Mouse (Mus musculus) intestine, embryonic 16.5 days (tissue): ENCODE measurements around the gene AI464131. TPM values are rescaled to one million over a fixed set of nuclear protein-coding genes. Genes with fewer than 3 reads are reported as not detected.
A peak's percentile ranks its signal among the peaks of the same experiment; 100 is the strongest.

ENCODE experiments used
- ATAC-seq: fragments of 200-750 bp; cut with Nextera tagmentation; 2 replicates; pipeline ENCODE4 v1.8.0; 2017; ENCODE audit warnings: moderate TSS enrichment, moderate library complexity
- H3K27ac ChIP-seq: fragments of 300-500 bp; sonication (generic); 2 replicates; pipeline ENCODE4 v1.5.1; 2014; ENCODE audit warnings: mild to moderate bottlenecking, low read length
- H3K27me3 ChIP-seq: fragments of 300-500 bp; sonication (generic); replicated peaks from 2 replicates; pipeline ENCODE4 v1.6.1; 2014; ENCODE audit warnings: low read length, control low read depth, mixed read lengths; ENCODE audit not compliant: control insufficient read depth, insufficient read depth
- H3K36me3 ChIP-seq: fragments of 300-500 bp; sonication (generic); 2 replicates; pipeline ENCODE4 v1.6.1; 2014; ENCODE audit warnings: low read length, control low read depth; ENCODE audit not compliant: control insufficient read depth, insufficient read depth
- H3K4me1 ChIP-seq: fragments of 300-500 bp; sonication (generic); 2 replicates; pipeline ENCODE4 v1.6.1; 2014; ENCODE audit warnings: low read length, control low read depth, mixed read lengths; ENCODE audit not compliant: control insufficient read depth, insufficient read depth
- H3K4me2 ChIP-seq: fragments of 300-500 bp; sonication (generic); 2 replicates; pipeline ENCODE4 v1.6.1; 2014; ENCODE audit warnings: low read depth, low read length, control low read depth
- H3K4me3 ChIP-seq: fragments of 300-500 bp; sonication (generic); 2 replicates; pipeline ENCODE4 v1.5.1; 2014; ENCODE audit warnings: mild to moderate bottlenecking, low read length
- H3K9ac ChIP-seq: fragments of 300-500 bp; sonication (generic); 2 replicates; pipeline ENCODE4 v1.6.1; 2014; ENCODE audit warnings: low read depth, low read length
- H3K9me3 ChIP-seq: fragments of 300-500 bp; sonication (generic); 2 replicates; pipeline ENCODE4 v1.6.1; 2016; ENCODE audit warnings: low read length, control low read depth; ENCODE audit not compliant: control insufficient read depth
- WGBS: fragments of 180-500 bp; shearing (Covaris S2); extraction: QIAGEN DNeasy Blood & Tissue Kit; methylation state at CpG from one replicate; pipeline ENCODE4 v1.1.7; 2014; 5-methylcytosine and 5-hydroxymethylcytosine counted together
- polyA plus RNA-seq: library from polyadenylated mRNA; unstranded; fragments of >200 nt; fragmentation: Nextera tagmentation; extraction: Ambion mirVana; gene quantifications from 2 replicates; pipeline ENCODE4 v1.2.1, GENCODE M21; 2015

The AI464131 gene
- polyA plus RNA-seq, 1 experiment from 2014 or later = 12.7 TPM

DNA sequence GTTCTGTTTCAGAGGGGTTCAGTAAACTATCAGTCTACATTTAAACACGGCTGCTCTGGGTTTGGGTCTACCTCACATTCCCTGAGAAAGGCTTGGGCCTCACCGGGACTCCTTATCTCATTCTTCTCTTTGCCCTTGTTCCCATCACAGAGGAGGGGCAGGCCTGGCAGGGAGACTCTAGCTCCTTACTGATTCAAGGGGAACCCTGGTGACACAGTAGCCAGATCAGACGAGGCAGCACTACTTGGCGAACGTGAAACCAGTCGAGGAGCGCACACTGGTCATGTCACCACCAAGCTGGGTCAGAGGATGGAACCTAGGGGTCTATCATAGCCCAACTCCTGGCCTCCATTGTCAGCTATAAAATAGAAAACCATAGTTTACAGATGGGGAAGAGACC, 5.1 kb upstream of the AI464131 start:
- Histone ChIP-seq H3K9ac (no peak overlapping the region), H3K9me3 (no peaks in the 10 kb centered on the region), H3K4me3 (no peak overlapping the region), H3K4me2 (no peak overlapping the region), H3K36me3 (no peaks in the 10 kb centered on the region), H3K27ac (no peak overlapping the region), H3K4me1 (peaks cover 11% of the 10 kb centered on the region), H3K27me3 (no peaks in the 10 kb centered on the region)
- 55% methylated on average over 7 of the region's 7 CpGs for WGBS
- no peak for ATAC-seq

DNA sequence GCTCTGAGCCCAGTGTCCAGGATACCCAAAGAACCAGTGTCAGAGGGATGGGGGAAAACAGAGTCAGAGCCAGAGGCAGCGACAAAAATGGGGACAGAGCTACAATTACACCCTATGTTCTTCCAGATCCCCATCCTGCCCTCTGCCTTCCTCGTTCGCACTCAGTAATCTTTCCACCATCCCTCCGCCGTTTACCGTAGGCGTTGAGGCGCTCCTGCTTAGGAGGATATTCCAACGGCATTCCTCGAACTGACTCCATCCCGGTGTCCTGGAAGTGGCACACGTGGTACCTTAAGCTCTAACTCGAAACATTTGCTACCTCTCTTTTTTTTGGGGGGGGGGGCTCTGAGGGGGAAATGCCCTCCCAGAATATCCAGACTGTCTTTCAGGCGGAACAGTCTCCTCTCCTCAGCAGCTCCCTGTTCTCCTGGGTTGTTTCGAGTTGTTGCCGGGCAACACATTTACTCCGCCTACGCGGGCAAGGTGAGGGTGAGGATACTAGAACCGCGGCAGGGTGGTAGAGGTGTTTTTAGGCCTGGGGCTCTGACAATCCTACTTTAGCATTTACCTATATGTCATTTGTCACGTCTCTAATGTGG, 4.5 kb upstream of the AI464131 start:
- H3K4me2 ChIP-seq = peak overlapping the region; percentile 97
- peaks cover 11% of the 10 kb centered on the region for H3K4me1 ChIP-seq
- no peak; the same call in 1 of the 2 replicates for ATAC-seq
- H3K36me3 ChIP-seq = no peaks in the 10 kb centered on the region
- no peaks in the 10 kb centered on the region for H3K27me3 ChIP-seq
- H3K9ac ChIP-seq = peak overlapping the region; percentile 74
- no peaks in the 10 kb centered on the region for H3K9me3 ChIP-seq
- no peak overlapping the region for H3K27ac ChIP-seq
- WGBS = 4% methylated on average over 22 of the region's 22 CpGs
- H3K4me3 ChIP-seq = peak overlapping the region; percentile 60

DNA sequence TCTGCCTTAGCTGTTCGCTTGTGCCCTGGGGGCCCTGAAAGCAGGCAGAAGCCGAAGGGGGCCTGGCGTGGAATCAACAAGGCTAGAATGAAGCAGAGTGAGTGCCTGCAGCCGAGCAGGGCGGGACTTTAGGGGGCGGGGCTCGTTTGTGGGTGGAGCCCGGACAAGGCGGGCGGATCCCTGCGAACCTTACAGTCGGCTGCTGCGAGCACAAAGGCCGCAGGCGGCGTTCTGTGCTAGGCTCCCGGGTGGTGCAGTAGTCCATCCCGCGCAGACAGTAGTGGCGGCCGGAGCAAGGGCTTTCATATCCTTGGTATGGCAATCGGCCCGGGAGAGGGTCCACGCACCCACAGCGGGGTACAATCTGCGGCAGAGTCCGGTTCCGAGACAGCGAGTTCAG, 4.0 kb upstream of the AI464131 start:
- no peaks in the 10 kb centered on the region for H3K36me3 ChIP-seq
- under 1% methylated on average over 29 of the region's 29 CpGs for WGBS

DNA sequence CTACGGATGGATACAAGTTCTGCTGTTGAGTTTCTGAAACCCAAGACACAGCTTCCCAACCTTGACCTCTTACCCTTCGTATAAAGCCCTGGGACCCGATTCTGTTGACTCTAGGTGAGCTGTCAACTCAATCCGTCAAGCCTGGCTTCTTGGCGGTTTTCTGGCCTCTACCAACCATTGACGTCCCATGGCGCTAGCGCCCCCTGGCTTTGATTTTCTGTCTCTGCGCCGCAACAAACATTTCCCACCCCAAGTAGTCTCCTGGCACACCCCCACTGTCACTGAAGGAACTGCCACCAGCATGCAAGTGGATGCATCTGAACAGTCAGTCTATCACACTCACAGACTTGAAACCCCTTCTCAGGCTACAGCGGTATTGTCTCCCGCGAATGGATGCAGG, 3.3 kb upstream of the AI464131 start:
- Histone ChIP-seq H3K9me3 (no peaks in the 10 kb centered on the region), H3K27ac (no peak overlapping the region), H3K4me1 (peaks cover 19% of the 10 kb centered on the region), H3K9ac (peak overlapping the region; percentile 74), H3K27me3 (0 out of 2 replicates have a peak, but pooled peaks cover 3% of the 10 kb centered on the region), H3K36me3 (no peaks in the 10 kb centered on the region), H3K4me3 (no peak overlapping the region), H3K4me2 (peak overlapping the region; percentile 97; the same call in 1 of the 2 replicates)
- no peak for ATAC-seq
- WGBS = 14% methylated on average over 13 of the region's 13 CpGs

More for the DNA sequence above, 4.0 kb upstream of the AI464131 start:
- peak; percentile 66 for ATAC-seq
- Histone ChIP-seq H3K4me2 (peak overlapping the region; percentile 97), H3K4me3 (peak overlapping the region; percentile 60), H3K4me1 (peaks cover 16% of the 10 kb centered on the region), H3K27ac (no peak overlapping the region), H3K27me3 (0 out of 2 replicates have a peak, but pooled peaks cover 3% of the 10 kb centered on the region), H3K9ac (peak overlapping the region; percentile 74), H3K9me3 (no peaks in the 10 kb centered on the region)

DNA sequence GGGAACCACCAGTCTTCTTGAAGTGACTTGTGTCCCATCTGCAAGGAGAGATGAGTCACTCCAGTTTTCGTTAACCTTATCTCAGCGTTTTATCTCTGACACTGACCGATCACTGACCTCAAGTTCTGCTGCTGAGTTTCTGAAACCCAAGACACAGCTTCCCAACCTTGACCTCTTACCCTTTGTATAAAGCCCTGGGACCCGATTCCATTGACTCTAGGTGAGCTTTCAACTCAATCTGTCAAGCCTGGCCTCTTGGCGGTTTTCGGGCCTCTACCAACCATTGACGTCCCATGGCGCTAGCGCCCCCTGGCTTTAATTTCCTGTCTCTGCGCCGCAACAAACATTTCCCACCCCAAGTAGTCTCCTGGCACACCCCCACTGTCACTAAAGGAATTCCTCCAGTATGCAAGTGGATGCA, 2.3 kb upstream of the AI464131 start:
- H3K4me2 ChIP-seq = no peak overlapping the region
- ATAC-seq = no peak
- WGBS = 52% methylated on average over 11 of the region's 11 CpGs

DNA sequence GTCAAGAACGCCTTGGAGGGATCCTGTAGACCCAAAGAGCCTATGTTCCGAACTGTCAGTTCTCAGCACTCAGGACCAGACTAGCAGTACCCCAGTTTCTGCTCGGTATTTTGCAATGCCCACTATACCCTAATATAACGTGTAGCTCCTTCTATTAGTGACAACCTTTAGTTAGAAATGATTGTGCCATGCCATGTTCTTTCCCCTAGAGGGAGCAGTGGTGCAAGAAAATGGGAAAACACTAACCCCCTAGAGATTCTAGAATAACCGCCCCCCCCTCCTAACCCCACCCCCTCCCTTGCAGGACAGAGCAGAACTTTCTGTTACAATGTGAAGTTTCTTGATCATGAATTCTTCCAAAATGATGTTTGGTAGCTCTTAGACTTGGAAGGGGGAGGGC, 1.4 kb upstream of the AI464131 start:
- peaks cover 23% of the 10 kb centered on the region for H3K4me1 ChIP-seq
- H3K36me3 ChIP-seq = peaks cover under 1% of the 10 kb centered on the region; the same call in 1 of the 2 replicates
- H3K9me3 ChIP-seq = no peaks in the 10 kb centered on the region
- peaks cover 17% of the 10 kb centered on the region for H3K27me3 ChIP-seq
- H3K4me3 ChIP-seq = no peak overlapping the region
- ATAC-seq = no peak
- WGBS = 74% methylated on average over 5 of the region's 5 CpGs
- H3K4me2 ChIP-seq = no peak overlapping the region
- no peak overlapping the region for H3K9ac ChIP-seq
- no peak overlapping the region for H3K27ac ChIP-seq

More for the DNA sequence above, 2.3 kb upstream of the AI464131 start:
- Histone ChIP-seq H3K36me3 (no peaks in the 10 kb centered on the region), H3K27ac (no peak overlapping the region), H3K4me1 (peaks cover 22% of the 10 kb centered on the region), H3K9ac (no peak overlapping the region), H3K27me3 (peaks cover 9% of the 10 kb centered on the region; the same call in 1 of the 2 replicates), H3K4me3 (no peak overlapping the region), H3K9me3 (no peaks in the 10 kb centered on the region)

DNA sequence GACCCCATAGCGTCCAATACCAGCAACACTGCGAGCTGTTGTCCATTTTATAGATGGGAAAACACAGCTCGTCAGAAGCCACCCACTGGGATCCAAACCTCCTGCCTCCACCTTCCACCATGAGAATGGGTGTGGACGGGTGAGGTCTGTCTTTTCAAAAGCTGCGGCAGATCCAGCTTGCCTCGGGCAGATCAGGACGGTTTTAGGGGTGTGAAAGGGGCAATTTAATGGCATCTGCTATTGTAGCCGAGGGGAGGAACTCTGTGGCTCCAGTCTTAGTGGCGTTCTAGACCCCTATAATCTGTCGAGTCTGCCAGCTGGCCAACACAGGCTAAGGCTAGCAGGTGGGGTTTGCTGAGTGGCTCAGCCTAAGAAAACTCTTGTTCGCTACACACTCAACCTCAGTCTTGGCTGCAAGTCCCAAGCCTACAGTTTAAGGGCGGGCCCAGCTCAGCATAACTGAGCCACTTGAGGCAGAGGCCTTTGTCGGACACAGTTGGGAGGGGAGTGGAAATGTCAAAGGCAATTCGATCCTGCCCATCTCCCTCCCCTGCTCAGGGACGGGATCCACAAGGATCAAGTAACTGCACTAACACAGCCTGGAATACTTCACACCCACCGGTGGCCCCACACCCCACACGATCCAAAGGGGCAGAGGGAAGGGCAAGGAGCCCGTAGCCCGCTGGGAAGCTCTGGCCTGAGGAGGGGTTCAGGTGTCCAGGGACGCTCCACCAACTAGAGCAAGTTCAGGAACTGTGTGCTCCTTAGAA, 520 bp downstream of the AI464131 start:
- Histone ChIP-seq H3K27ac (peak overlapping the region; percentile 52), H3K27me3 (peaks cover 35% of the 10 kb centered on the region), H3K36me3 (peaks cover 18% of the 10 kb centered on the region), H3K4me3 (peak overlapping the region; percentile 54), H3K9me3 (no peaks in the 10 kb centered on the region), H3K4me1 (peaks cover 39% of the 10 kb centered on the region), H3K4me2 (peak overlapping the region; percentile 86), H3K9ac (peak overlapping the region; percentile 66)
- 13% methylated on average over 20 of the region's 20 CpGs for WGBS
- peak; percentile 51 for ATAC-seq

DNA sequence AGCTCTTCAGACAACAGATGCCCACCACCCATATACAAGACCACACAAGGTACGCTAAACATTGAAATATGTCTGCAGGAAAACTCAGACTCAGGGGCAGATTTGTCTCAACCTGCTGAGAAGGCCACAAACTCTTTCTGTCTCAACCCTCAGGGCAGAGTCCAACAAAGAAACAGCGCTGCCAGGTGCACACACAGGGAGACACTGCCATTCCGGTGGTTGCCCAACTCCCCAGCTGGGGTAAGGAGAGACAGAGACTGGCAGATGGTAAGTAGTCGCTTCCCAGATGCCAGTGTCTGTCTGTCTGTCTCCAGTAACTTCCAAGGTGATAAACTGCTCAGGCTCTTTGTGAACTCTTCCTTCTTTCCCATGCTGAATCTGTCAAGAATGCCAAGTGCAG, 2.1 kb downstream of the AI464131 start:
- 63% methylated on average over 4 of the region's 4 CpGs for WGBS
- Histone ChIP-seq H3K4me2 (peak overlapping the region; percentile 6; the same call in 1 of the 2 replicates), H3K9ac (no peak overlapping the region), H3K27ac (no peak overlapping the region), H3K4me1 (peaks cover 33% of the 10 kb centered on the region), H3K9me3 (no peaks in the 10 kb centered on the region), H3K27me3 (peaks cover 39% of the 10 kb centered on the region), H3K4me3 (no peak overlapping the region), H3K36me3 (peaks cover 18% of the 10 kb centered on the region)
- ATAC-seq = no peak

DNA sequence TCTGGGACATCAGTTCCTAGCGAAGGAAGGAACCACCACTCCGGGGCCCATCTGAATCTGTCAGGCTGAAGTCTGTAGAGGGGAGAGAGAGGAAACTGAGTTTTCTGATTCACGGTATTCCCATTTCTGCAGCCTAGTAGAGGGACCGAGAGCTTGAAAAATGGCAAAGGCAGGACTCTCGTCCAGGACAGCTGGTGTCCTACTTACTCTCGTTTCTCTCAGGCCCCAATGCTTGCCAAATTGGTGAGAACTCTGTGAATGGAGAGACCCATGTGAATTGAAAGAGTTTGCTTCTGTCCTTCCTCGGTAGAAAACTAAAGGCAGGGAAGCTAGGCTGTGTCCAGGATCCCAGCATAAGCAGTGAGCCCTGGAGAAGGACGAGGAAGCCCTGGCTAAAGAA, 3.3 kb downstream of the AI464131 start:
- WGBS = 79% methylated on average over 8 of the region's 8 CpGs
- Histone ChIP-seq H3K4me2 (no peak overlapping the region), H3K27me3 (peaks cover 39% of the 10 kb centered on the region), H3K9me3 (no peaks in the 10 kb centered on the region), H3K27ac (no peak overlapping the region), H3K36me3 (peaks cover 18% of the 10 kb centered on the region), H3K4me1 (peaks cover 33% of the 10 kb centered on the region), H3K9ac (no peak overlapping the region), H3K4me3 (no peak overlapping the region)
- ATAC-seq = no peak
